18 mouse cellular contexts compared by ENCODE assay signal in the genomic region with DNA sequence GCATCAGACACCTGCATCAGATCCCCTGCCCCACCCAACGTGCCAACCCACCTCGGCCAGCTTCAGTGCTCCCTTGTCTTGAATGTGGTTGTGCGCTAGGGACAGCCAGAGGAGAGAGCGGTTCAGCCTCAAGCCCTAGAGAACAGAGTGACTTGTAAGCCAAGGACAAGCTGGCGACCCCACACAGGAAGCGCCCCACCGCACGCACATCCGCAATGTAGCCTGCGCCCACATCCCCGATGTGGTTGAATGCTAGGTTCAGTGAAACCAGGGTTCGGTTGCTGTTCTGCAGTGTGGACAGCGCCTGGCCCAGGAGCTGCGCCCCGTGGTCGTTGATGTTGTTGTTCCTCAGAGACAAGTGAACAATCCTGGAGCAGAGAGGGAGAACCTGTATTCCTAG. TPM values are rescaled to one million over a fixed set of nuclear protein-coding genes. Genes with fewer than 3 reads are reported as not detected.
A peak's percentile ranks its signal among the peaks of the same experiment; 100 is the strongest.
DNase-seq lines count a peak whose midpoint lies in the region; ATAC-seq and TF ChIP-seq lines count a peak whose summit lies in the region.
"Had no signal": no experiment of that assay in that cellular context is flagged by ENCODE, and none has a peak within 500 bp of the region (broad histone marks: within the 10 kb centered on the region; RNA-seq: fewer than 3 reads in every experiment).

No protein-coding gene starts in this region.

- TF ChIP-seq POLR2A in olfactory bulb, adult 2 months (IDR thresholded peaks at IDR 0.05; ENCODE audit: insufficient read depth, low read depth, low read length): no peak

- H3K9ac ChIP-seq in kidney, embryonic 15.5 days: no peak overlapping the region
- H3K9ac ChIP-seq: lung, embryonic 14.5 days; neural tube, embryonic 13.5 days had no signal

- WGBS in olfactory bulb, adult 2 months: 85% methylated on average over 16 of the region's 16 CpGs
- WGBS in kidney, embryonic 15.5 days: 87% methylated on average over 16 of the region's 16 CpGs

- H3K27ac ChIP-seq in olfactory bulb, adult 2 months (ENCODE audit: insufficient read depth, low read depth, low read length): peak overlapping the region; percentile 3; the same call in 1 of the 2 replicates
- no peak overlapping the region for H3K27ac ChIP-seq in kidney, embryonic 15.5 days
- H3K27ac ChIP-seq: heart, embryonic 10.5 days; kidney, postnatal 0 days; layer of hippocampus, adult 2 months; neural tube, embryonic 13.5 days; stomach, postnatal 0 days had no signal

- peak overlapping the region; percentile 29; the same call in 1 of the 2 replicates for H3K4me3 ChIP-seq in E14TG2a.4 (replicated peaks; ENCODE audit: low read length)
- no peak overlapping the region for H3K4me3 ChIP-seq in olfactory bulb, adult 2 months (ENCODE audit: insufficient read depth, low read depth, low read length)
- no peak overlapping the region for H3K4me3 ChIP-seq in kidney, embryonic 15.5 days (replicated peaks)
- H3K4me3 ChIP-seq: heart, embryonic 10.5 days; layer of hippocampus, adult 2 months; neural tube, embryonic 13.5 days had no signal

- peaks cover 11% of the 10 kb centered on the region for H3K36me3 ChIP-seq in E14TG2a.4 (ENCODE audit: insufficient read depth, low read length)
- H3K36me3 ChIP-seq in kidney, embryonic 15.5 days: peaks cover 18% of the 10 kb centered on the region

- peak; percentile 65 to 71 for DNase-seq in thymus, postnatal 36 days
- DNase-seq in right cerebral cortex, adult 2 months (ENCODE audit: low spot score in 2 of 2): no peak
- DNase-seq in cerebellum, postnatal 25 days: no peak
- DNase-seq: cerebellum, postnatal 10 days; gastrocnemius, postnatal 14 days; liver; lung, embryonic 14.5 days had no signal

- no peak overlapping the region for H3K4me2 ChIP-seq in kidney, embryonic 15.5 days
- H3K4me2 ChIP-seq: lung, embryonic 14.5 days; neural tube, embryonic 13.5 days had no signal

- peaks cover 21% of the 10 kb centered on the region for H3K4me1 ChIP-seq in E14TG2a.4 (replicated peaks; ENCODE audit: low read depth, low read length)
- H3K4me1 ChIP-seq in olfactory bulb, adult 2 months (ENCODE audit: control insufficient read depth, insufficient read depth, low read length): peaks cover 21% of the 10 kb centered on the region
- peaks cover 27% of the 10 kb centered on the region for H3K4me1 ChIP-seq in kidney, embryonic 15.5 days

- no peaks in the 10 kb centered on the region for H3K9me3 ChIP-seq in E14TG2a.4 (ENCODE audit: low read length)
- H3K9me3 ChIP-seq in kidney, embryonic 15.5 days (replicated peaks): no peaks in the 10 kb centered on the region
- H3K9me3 ChIP-seq: heart, embryonic 10.5 days; neural tube, embryonic 13.5 days had no signal

- H3K27me3 ChIP-seq in E14TG2a.4 (ENCODE audit: insufficient read depth, low read length): peaks cover 25% of the 10 kb centered on the region
- no peaks in the 10 kb centered on the region for H3K27me3 ChIP-seq in kidney, embryonic 15.5 days
- H3K27me3 ChIP-seq: neural tube, embryonic 13.5 days had no signal

- no peak for TF ChIP-seq CTCF in E14TG2a.4 (conservative IDR thresholded peaks at IDR 0.05; ENCODE audit: low read length)
- TF ChIP-seq CTCF in olfactory bulb, adult 2 months (IDR thresholded peaks at IDR 0.05; ENCODE audit: insufficient read depth, low read depth, low read length): no peak

- ATAC-seq in hematopoietic stem cell, adult 5-6 weeks (replicated peaks in 1 of 2; ENCODE audit: insufficient read depth in 1 of 2, low FRiP score in 2 of 2, low TSS enrichment in 1 of 2, low read depth in 1 of 2, poor library complexity in 2 of 2, severe bottlenecking in 2 of 2): peak; percentile 50 to 77
- no peak for ATAC-seq in kidney, embryonic 15.5 days (replicated peaks; ENCODE audit: low FRiP score)
- ATAC-seq: midbrain, embryonic 16.5 days had no signal

RNA-seq across cellular contexts. Expression of gene Lrrc71, which starts 5.7 kb away (rescaled TPM):
- total RNA-seq in hematopoietic stem cell, adult 5-6 weeks (2017): 0.06 and 0.40 TPM in 2 replicates
- polyA plus RNA-seq in olfactory bulb, adult 2 months (2012; ENCODE audit: insufficient read depth, insufficient read length, low replicate concordance, missing spikeins): not detected in 2 replicates
- 0.66 and 0.84 TPM in 2 replicates for polyA plus RNA-seq in kidney, embryonic 15.5 days (2015; fragmentation: Nextera tagmentation; extraction: Ambion mirVana)

RNA-seq across cellular contexts. Expression of gene Ntrk1, which starts 52.2 kb away (rescaled TPM):
- not detected in 2 replicates for total RNA-seq in hematopoietic stem cell, adult 5-6 weeks (2017)
- not detected in 2 replicates for polyA plus RNA-seq in olfactory bulb, adult 2 months (2012; ENCODE audit: insufficient read depth, insufficient read length, low replicate concordance, missing spikeins)
- polyA plus RNA-seq in kidney, embryonic 15.5 days (2015; fragmentation: Nextera tagmentation; extraction: Ambion mirVana): 6.1 and 8.4 TPM in 2 replicates
- total RNA-seq: gastrocnemius, postnatal 14 days; MEL had no signal

RNA-seq across cellular contexts. Expression of gene Insrr, which starts 54.0 kb away (rescaled TPM):
- 0.50 and 0.79 TPM in 2 replicates for total RNA-seq in hematopoietic stem cell, adult 5-6 weeks (2017)
- polyA plus RNA-seq in olfactory bulb, adult 2 months (2012; ENCODE audit: insufficient read depth, insufficient read length, low replicate concordance, missing spikeins): not detected in 2 replicates
- 1.2 and 1.5 TPM in 2 replicates for polyA plus RNA-seq in kidney, embryonic 15.5 days (2015; fragmentation: Nextera tagmentation; extraction: Ambion mirVana)
- polyA plus RNA-seq: heart, embryonic 10.5 days had no signal

Comparison
In these comparisons a context has a peak if more than half of its experiments do, and no peak if none do; other contexts are left out.
1. DNase-seq: peak in thymus, postnatal 36 days (2 of 2); none in right cerebral cortex, adult 2 months (0 of 2) and cerebellum, postnatal 25 days (0 of 2).